Mouse (Mus musculus) frontal cortex, postnatal 14 days (tissue): ENCODE measurements around the gene Rccd1.

Experiments used
- DNase-seq, 2 experiments: peaks; one replicate each; pipeline ENCODE4 v3.0.0; 2022; ENCODE audit warnings: low spot score in 2 of 2

Rccd1 gene

GRCm38 (mm10) chr7:80260625-80261371 lies 63.5 kb downstream of the Rccd1 start, which contains the start of gene Ngrn:
Gene Ngrn (plus strand): TSS chr7:80261215.
- peak; percentile 62 to 71 for DNase-seq

- no peak for DNase-seq
These were observed 66.5 kb downstream of the Rccd1 start for GRCm38 (mm10) chr7:80257706-80258105.

GRCm38 (mm10) chr7:80255981-80256380 lies 68.3 kb downstream of the Rccd1 start:
- no peak for DNase-seq

GRCm38 (mm10) chr7:80252886-80253285 lies 71.4 kb downstream of the Rccd1 start:
- DNase-seq, result no peak

GRCm38 (mm10) chr7:80252437-80252836 lies 71.8 kb downstream of the Rccd1 start:
- DNase-seq, result no peak

GRCm38 (mm10) chr7:80246859-80247258 lies 77.4 kb downstream of the Rccd1 start:
- no peak for DNase-seq

- peak; percentile 92 to 94 for DNase-seq
These were observed 78.0 kb downstream of the Rccd1 start, which contains the start of gene Ttll13 for GRCm38 (mm10) chr7:80246148-80246721. Gene Ttll13 (plus strand): TSS chr7:80246376.

GRCm38 (mm10) chr7:80244851-80245250 lies 79.4 kb downstream of the Rccd1 start:
- DNase-seq, result no peak
